Mouse (Mus musculus) embryonic facial prominence, embryonic 15.5 days (tissue): ENCODE results near the gene Uevld. TPM values are rescaled to one million over a fixed set of nuclear protein-coding genes. Genes with fewer than 3 reads are reported as not detected.
"Not testable (repeated sequence)": the region's sequence is repeated elsewhere in the genome, so short reads cannot be mapped to it uniquely, and the experiment has no call there.

Source experiments
- ATAC-seq: fragments of 200-750 bp; cut with Nextera tagmentation; 2 replicates; pipeline ENCODE4 v1.8.0; 2017; ENCODE audit warnings: low read depth, moderate TSS enrichment; ENCODE audit not compliant: insufficient number of reproducible peaks, low FRiP score, low TSS enrichment
- H3K27ac ChIP-seq: fragments of 300-500 bp; sonication (generic); replicated peaks from 2 replicates; pipeline ENCODE4 v1.5.1; 2015; ENCODE audit warnings: mild to moderate bottlenecking, inconsistent platforms
- H3K27me3 ChIP-seq: fragments of 300-500 bp; sonication (generic); 2 replicates; pipeline ENCODE4 v1.6.1; 2015; ENCODE audit warnings: inconsistent platforms
- H3K36me3 ChIP-seq: fragments of 300-500 bp; sonication (generic); 2 replicates; pipeline ENCODE4 v1.6.1; 2015; ENCODE audit warnings: mild to moderate bottlenecking, inconsistent platforms
- H3K4me1 ChIP-seq: fragments of 300-500 bp; sonication (generic); 2 replicates; pipeline ENCODE4 v1.6.1; 2015; ENCODE audit warnings: inconsistent platforms
- H3K4me2 ChIP-seq: fragments of 300-500 bp; sonication (generic); replicated peaks from 2 replicates; pipeline ENCODE4 v1.6.1; 2015; ENCODE audit warnings: mild to moderate bottlenecking, inconsistent platforms
- H3K4me3 ChIP-seq: fragments of 300-500 bp; sonication (generic); replicated peaks from 2 replicates; pipeline ENCODE4 v1.5.1; 2015; ENCODE audit warnings: mild to moderate bottlenecking, inconsistent platforms
- H3K9ac ChIP-seq: fragments of 300-500 bp; sonication (generic); 2 replicates; pipeline ENCODE4 v1.6.1; 2015; ENCODE audit warnings: inconsistent platforms
- H3K9me3 ChIP-seq: fragments of 300-500 bp; sonication (generic); replicated peaks from 2 replicates; pipeline ENCODE4 v1.6.1; 2016; ENCODE audit warnings: inconsistent platforms
- WGBS: fragments of 180-500 bp; shearing (Covaris S2); methylation state at CpG from one replicate; pipeline ENCODE4 v1.1.7; 2015; 5-methylcytosine and 5-hydroxymethylcytosine counted together
- polyA plus RNA-seq: library from polyadenylated mRNA; unstranded; fragments of >200 nt; fragmentation: Nextera tagmentation; extraction: Ambion mirVana; gene quantifications from 2 replicates; pipeline ENCODE4 v1.2.1, GENCODE M21; 2015

The Uevld gene
- polyA plus RNA-seq, 1 experiment from 2014 or later = 10.7 TPM

DNA sequence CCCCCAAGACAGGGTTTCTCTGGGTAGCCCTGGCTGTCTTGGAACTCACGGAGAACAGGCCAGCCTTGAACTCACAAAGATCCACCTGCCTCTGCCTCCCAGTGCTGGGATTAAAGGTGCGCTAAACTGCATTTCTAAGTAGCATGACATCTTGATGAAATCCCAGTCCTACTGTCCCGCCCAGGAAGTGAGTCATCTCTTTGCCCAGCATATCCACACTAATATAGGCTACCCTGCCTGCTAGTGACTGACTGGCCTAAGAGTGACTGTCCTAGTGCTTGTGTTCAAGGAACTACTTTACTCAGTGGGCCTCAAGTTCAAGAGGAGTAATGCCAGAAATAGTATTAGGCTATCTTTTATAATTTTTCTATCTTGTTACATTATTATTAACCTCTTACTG, 42.0 kb downstream of the Uevld start:
- H3K9ac ChIP-seq = no peak overlapping the region
- ATAC-seq = no peak
- no peak overlapping the region for H3K4me3 ChIP-seq
- H3K27me3 ChIP-seq = no peaks in the 10 kb centered on the region
- peaks cover 19% of the 10 kb centered on the region for H3K36me3 ChIP-seq
- H3K4me1 ChIP-seq = peaks cover 22% of the 10 kb centered on the region
- 87% methylated on average over 3 of the region's 3 CpGs for WGBS
- H3K9me3 ChIP-seq = no peaks in the 10 kb centered on the region
- H3K27ac ChIP-seq = no peak overlapping the region
- no peak overlapping the region for H3K4me2 ChIP-seq

DNA sequence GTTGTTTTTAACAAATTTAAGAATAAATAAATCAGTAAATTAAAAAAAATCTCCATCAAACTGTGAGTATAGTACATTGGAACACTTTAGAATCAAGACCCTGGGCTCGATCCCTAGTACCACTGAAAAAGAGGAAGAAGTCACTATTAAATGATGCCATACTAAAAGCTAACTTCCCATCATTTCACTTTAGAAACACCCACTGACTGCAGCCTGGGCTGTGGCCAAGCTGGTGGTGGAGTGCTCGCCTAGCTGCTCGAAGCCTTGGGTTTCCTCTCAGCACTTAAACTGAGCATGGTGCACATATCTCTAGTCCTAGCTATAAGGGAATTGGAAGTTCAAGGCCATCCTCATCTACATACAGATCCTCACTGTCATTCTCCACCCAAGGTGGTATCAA, 47.1 kb downstream of the Uevld start:
- WGBS = 95% methylated on average over 3 of the region's 3 CpGs
- no peaks in the 10 kb centered on the region for H3K9me3 ChIP-seq
- no peaks in the 10 kb centered on the region for H3K27me3 ChIP-seq
- no peak overlapping the region for H3K4me3 ChIP-seq
- no peak for ATAC-seq
- no peak overlapping the region for H3K27ac ChIP-seq
- H3K4me1 ChIP-seq = 0 out of 2 replicates have a peak, but pooled peaks cover 4% of the 10 kb centered on the region
- H3K36me3 ChIP-seq = peaks cover 67% of the 10 kb centered on the region
- no peak overlapping the region for H3K9ac ChIP-seq
- H3K4me2 ChIP-seq = no peak overlapping the region

DNA sequence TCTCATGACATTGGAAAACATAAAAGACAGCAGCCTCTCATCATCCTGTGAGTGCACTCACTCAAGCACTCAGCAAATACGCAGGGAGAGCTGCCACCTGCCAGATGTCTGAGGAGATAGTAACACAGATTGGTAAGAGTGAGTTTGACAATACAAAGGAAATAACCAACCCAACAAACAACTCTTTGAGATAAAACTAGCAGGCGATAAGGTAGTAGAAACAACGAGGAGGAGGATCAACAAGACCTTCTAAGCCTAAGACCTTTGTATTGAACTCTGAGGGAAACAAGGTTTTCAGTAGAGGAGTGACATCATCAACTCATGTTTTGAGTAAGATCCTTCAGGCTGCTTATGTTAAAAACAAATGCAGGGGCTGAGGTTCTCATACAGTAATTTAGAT, 59.0 kb downstream of the Uevld start:
- WGBS = 93% methylated on average over 3 of the region's 3 CpGs
- H3K27me3 ChIP-seq = no peaks in the 10 kb centered on the region
- H3K9ac ChIP-seq = no peak overlapping the region
- H3K27ac ChIP-seq = no peak overlapping the region
- H3K9me3 ChIP-seq = no peaks in the 10 kb centered on the region
- H3K36me3 ChIP-seq = peaks cover 58% of the 10 kb centered on the region
- no peak overlapping the region for H3K4me3 ChIP-seq
- no peak for ATAC-seq
- no peak overlapping the region for H3K4me2 ChIP-seq
- no peaks in the 10 kb centered on the region for H3K4me1 ChIP-seq

DNA sequence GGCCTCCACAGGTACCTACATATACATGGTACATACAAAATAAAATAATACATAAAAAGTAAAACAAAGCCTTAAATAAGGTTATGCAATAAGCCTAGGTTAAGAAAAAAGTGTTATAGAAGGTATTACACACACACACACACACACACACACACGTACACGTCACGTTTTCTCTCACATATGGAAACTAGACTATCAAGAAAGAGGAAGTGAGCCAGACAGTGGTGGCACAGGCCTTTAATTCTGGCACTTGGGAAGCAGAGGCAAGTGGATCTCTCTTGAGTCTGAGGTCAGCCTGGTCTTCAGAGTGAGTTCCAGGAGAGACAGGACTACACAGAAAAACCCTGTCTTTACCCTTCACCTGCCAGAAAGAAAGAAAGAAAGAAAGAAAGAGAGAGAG, 62.8 kb downstream of the Uevld start:
- Histone ChIP-seq H3K27me3 (no peaks in the 10 kb centered on the region), H3K9me3 (no peaks in the 10 kb centered on the region), H3K36me3 (peaks cover 69% of the 10 kb centered on the region), H3K4me3 (no peak overlapping the region), H3K27ac (no peak overlapping the region), H3K9ac (no peak overlapping the region), H3K4me2 (no peak overlapping the region), H3K4me1 (no peaks in the 10 kb centered on the region)
- WGBS = 87% methylated on average over 3 of the region's 3 CpGs
- no peak for ATAC-seq

DNA sequence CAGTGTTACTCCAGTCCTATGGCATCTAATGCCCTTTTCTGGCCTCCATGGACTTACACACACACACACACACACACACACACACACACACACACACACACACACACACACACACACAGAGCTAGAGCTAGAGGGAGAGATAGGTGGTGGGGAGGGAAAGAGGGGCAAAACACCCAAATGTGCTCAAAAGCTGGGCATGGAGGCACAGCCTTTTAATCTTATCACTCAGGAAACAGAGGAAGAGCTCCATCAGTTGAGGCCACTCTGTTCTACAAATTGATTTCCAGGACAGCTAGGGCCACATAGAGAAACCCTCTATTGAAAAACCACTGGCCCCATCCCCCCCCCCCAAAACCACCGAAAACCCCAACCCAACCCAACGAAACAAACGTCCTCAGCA, 75.0 kb downstream of the Uevld start:
- Histone ChIP-seq H3K9ac (no peak overlapping the region), H3K4me3 (no peak overlapping the region), H3K27ac (no peak overlapping the region), H3K27me3 (no peaks in the 10 kb centered on the region), H3K4me2 (no peak overlapping the region), H3K4me1 (no peaks in the 10 kb centered on the region), H3K9me3 (no peaks in the 10 kb centered on the region), H3K36me3 (peaks cover 37% of the 10 kb centered on the region)
- ATAC-seq = no peak
- WGBS = 88% methylated on average over 3 of the region's 3 CpGs

DNA sequence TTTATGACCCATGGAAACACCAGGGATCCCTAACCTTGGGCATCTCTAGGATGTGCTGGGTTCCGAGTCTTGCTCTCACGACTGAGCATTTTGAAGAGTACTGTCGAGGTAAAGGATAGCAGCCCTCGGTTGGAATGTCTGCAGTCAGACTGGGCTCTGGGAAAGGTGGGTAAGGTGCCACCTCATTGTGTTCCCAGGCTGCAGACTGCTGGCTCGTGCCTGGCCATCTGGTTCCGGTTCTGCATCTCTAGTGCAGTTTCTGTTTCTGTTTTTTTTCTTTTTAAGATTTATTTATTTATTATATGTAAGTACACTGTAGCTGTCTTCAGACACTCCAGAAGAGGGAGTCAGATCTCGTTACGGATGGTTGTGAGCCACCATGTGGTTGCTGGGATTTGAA, 76.4 kb downstream of the Uevld start:
- not testable (repeated sequence) for H3K4me3 ChIP-seq, H3K9ac ChIP-seq, H3K4me2 ChIP-seq, H3K4me1 ChIP-seq, H3K27me3 ChIP-seq, ATAC-seq, H3K27ac ChIP-seq, H3K9me3 ChIP-seq
- peaks cover 23% of the 10 kb centered on the region for H3K36me3 ChIP-seq
- 80% methylated on average over 8 of the region's 8 CpGs for WGBS

DNA sequence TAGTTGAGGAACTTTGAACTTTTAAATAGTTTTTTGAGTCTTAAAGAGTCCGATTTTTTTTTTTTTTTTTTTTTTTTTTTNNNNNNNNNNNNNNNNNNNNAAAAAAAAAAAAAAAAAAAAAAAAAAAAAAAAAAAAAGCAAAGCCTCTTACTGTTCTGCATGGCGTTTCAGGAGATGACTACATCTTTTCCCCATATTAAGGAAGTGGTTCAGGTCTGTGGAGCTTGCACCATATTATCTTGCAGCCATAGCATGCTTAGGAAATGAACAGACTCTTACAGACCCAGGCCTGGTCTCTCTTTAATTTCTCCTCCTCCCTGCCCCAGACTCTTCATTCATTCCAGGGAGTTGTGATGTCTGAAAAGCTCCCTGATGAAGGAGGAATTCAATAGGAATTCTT, 77.3 kb downstream of the Uevld start:
- Histone ChIP-seq H3K4me3 (no peak overlapping the region), H3K9me3 (no peaks in the 10 kb centered on the region), H3K27ac (no peak overlapping the region), H3K4me2 (no peak overlapping the region), H3K27me3 (no peaks in the 10 kb centered on the region), H3K4me1 (no peaks in the 10 kb centered on the region), H3K36me3 (peaks cover 14% of the 10 kb centered on the region), H3K9ac (no peak overlapping the region)
- 89% methylated on average over 2 of the region's 2 CpGs for WGBS
- ATAC-seq = no peak

DNA sequence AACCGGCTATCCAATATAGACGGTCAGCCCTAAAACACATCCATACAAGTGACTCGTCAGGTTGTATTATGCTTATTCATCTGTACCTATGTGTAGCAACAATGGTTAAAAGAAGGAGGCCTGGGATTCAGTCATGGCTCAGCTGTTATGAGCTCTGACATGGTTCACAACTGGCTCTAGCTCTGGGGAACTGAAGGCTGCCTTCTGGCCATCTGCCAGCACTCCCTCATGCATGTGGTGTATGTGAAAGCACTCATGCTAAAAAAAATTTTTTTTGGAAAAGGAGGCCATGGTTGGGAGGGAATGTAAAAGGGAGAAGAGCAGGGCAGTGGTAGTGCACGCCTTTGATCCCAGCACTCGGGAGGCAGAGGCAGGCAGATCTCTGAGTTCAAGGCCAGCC, 78.5 kb downstream of the Uevld start:
- Histone ChIP-seq H3K9me3 (no peaks in the 10 kb centered on the region), H3K4me2 (no peak overlapping the region), H3K4me1 (no peaks in the 10 kb centered on the region), H3K4me3 (no peak overlapping the region), H3K27ac (no peak overlapping the region), H3K36me3 (peaks cover 3% of the 10 kb centered on the region), H3K9ac (no peak overlapping the region), H3K27me3 (no peaks in the 10 kb centered on the region)
- 88% methylated on average over 5 of the region's 5 CpGs for WGBS
- ATAC-seq = no peak

DNA sequence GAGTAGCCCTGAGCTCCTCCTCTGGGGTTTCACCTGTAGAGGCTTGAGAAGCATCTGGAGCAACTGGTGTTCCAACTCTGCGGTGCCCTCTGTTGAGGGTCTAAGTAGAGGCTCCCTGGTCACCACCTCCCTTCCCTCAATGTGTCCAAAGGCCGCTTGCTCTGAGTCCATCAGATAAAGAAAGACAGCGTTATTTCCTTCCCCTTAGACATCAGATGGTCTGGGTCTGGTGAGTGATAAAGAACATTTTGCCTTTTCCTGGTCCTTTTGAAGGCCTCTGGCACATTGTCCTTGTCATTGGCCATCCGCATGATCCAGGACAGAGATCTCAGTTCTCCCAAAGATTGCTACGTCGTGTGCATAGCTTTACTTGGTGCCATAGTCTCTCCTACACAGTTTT, 81.1 kb downstream of the Uevld start:
- no peaks in the 10 kb centered on the region for H3K27me3 ChIP-seq
- no peak overlapping the region for H3K27ac ChIP-seq
- 80% methylated on average over 6 of the region's 6 CpGs for WGBS
- H3K4me1 ChIP-seq = no peaks in the 10 kb centered on the region
- ATAC-seq = no peak
- H3K9me3 ChIP-seq = no peaks in the 10 kb centered on the region
- no peak overlapping the region for H3K4me2 ChIP-seq
- no peak overlapping the region for H3K4me3 ChIP-seq
- H3K9ac ChIP-seq = no peak overlapping the region
- no peaks in the 10 kb centered on the region for H3K36me3 ChIP-seq

DNA sequence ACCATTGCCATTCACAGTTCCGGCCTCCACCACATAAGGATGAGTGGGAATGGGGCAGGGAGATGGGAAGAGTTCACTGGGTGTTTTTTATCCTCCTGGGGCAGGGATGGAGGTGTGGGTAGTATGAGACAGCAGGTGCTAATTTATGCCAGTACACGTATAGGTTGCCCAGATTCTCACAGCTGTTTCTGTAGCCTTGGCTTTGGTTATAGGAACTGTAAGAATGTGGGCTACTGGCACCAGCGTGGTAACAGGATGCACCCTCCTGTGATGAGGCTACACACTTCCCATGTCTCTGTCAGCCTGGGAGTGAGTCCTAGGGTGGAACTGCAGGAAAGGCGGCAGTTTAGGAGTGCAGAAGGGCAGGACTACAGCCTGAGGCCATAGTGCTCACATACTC, 81.5 kb downstream of the Uevld start:
- no peak overlapping the region for H3K9ac ChIP-seq
- H3K4me2 ChIP-seq = no peak overlapping the region
- H3K9me3 ChIP-seq = no peaks in the 10 kb centered on the region
- ATAC-seq = no peak; the same call in 1 of the 2 replicates
- no peaks in the 10 kb centered on the region for H3K4me1 ChIP-seq
- H3K36me3 ChIP-seq = no peaks in the 10 kb centered on the region
- no peak overlapping the region for H3K4me3 ChIP-seq
- WGBS = 68% methylated on average over 4 of the region's 4 CpGs
- H3K27me3 ChIP-seq = no peaks in the 10 kb centered on the region
- H3K27ac ChIP-seq = no peak overlapping the region
